Mouse (Mus musculus): ENCODE measurements around the gene Ephb1.

- no peak for TF ChIP-seq CTCF (IDR thresholded peaks at IDR 0.05; ENCODE audit: low read depth, low read length)
- TF ChIP-seq POLR2A (IDR thresholded peaks at IDR 0.05; ENCODE audit: borderline replicate concordance, low read depth, low read length): no peak
Observed at GRCm38 (mm10) chr9:101950101-101950500, 404.4 kb downstream of the Ephb1 start.

Measured in bone marrow macrophage, adult 2 months (primary cell).